Mouse (Mus musculus) megakaryocyte-erythroid progenitor cell, adult 5 weeks (primary cell): ENCODE data around the gene Rab15. TPM values are rescaled to one million over a fixed set of nuclear protein-coding genes. Genes with fewer than 3 reads are reported as not detected.

Experiments used
- polyA plus RNA-seq: library from polyadenylated mRNA; stranded (reverse); fragments of >175 nt; gene quantifications from 2 replicates; pipeline ENCODE4 v1.2.3, GENCODE M21; 2012

Rab15 gene
- polyA plus RNA-seq, result 0.05 and 0.17 TPM in 2 replicates

DNA sequence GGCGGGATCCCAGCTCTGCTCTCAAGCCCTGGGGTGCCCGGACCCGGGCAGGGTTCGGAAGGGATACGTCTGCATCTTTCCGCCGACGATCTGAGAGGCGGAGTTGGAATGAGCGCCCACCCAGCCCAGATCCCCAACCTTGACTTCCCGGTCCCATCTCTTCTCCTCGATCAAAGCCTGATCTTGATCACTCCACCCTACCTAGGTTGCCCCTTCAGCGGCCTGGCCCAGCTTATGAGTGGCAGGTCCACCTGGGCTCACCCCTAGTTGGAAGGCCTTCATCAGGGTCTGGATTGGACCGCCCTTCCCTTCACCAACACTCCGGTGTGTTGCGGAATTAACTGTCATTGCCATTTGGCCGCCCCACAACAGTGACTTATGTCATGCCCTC lies at the start of gene Rab15:
Gene Rab15 (minus strand): TSS at position 258 of the 391 bp plus-strand sequence.

DNA sequence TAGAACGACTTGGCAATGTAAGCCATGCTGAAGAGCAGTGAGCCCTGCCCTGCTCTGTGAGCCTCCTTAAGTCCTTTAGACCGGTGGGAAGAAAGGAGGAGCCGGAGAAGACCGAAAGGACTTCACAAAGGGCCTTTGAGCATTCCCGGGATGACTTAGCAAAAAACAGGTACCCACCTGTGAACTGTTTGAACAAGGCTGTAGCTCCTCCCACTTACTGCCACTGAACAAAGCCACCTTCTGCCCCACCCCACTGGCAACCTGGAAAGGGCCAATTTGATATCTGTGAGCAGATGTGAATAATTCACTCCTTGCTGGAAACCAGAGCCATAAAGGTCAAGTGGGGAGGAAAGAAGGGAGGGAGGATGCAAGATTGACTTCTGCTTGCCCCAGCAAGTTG lies 27.4 kb downstream of the Rab15 start, which contains the start of gene Gpx2:
Gene Gpx2 (minus strand): TSS at position 205 of the 400 bp plus-strand sequence.

DNA sequence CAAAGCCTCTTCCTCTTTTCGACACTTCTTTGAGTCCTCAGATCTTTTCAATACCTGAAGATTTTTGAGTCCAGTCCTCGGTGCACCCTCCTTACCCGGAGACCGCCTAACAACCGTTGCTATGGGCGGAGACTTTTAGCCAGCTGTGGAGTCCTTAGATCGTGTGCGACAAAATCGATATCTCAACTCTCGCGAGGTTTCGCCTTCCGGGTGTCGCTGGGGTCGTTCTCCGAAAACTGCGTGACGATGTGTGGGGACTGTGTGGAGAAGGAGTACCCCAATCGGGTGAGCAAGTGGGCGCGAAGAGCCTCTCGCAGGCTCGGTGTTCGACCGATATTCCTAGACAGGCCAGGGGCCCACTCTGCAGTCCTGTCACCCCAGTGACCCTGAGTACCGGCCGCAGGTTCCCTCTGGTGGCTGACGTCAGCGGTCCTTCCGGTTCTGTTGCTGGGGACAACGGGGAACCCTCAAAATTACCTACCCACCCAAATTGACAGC lies 57.3 kb downstream of the Rab15 start, which contains the start of the genes Churc1 and Fntb:
Gene Churc1 (plus strand): TSS at position 185 of the 498 bp plus-strand sequence.
Gene Fntb (plus strand): TSS at position 236 of the 498 bp plus-strand sequence.

Other genes starting within 250 kb of the Rab15 start
- gene Sptb, start 112.4 kb downstream of the Rab15 start, polyA plus RNA-seq, result 11.5 and 12.9 TPM in 2 replicates
- gene Churc1, start 57.4 kb downstream of the Rab15 start, polyA plus RNA-seq, result 5.5 and 5.8 TPM in 2 replicates
- gene Fntb, start 57.3 kb downstream of the Rab15 start, polyA plus RNA-seq, result 17.4 and 18.3 TPM in 2 replicates
- not detected in 2 replicates for gene Gpx2, start 27.4 kb downstream of the Rab15 start, polyA plus RNA-seq
- 91.7 and 101 TPM in 2 replicates for gene Max, start 139.3 kb upstream of the Rab15 start, polyA plus RNA-seq